Mouse (Mus musculus): Measurements from ENCODE around the gene Capn10. TPM values are rescaled to one million over a fixed set of nuclear protein-coding genes. Genes with fewer than 3 reads are reported as not detected.

The Capn10 gene
- polyA plus RNA-seq, 1 experiment from 2014 or later, result 67.7 TPM

GRCm38 (mm10) chr1:92988894-92989293 lies 54.7 kb downstream of the Capn10 start:
- H3K9ac ChIP-seq, result no peak overlapping the region
- no peak overlapping the region for H3K4me3 ChIP-seq
- ATAC-seq (replicated peaks), result no peak
- no peaks in the 10 kb centered on the region for H3K27me3 ChIP-seq (replicated peaks)
- H3K36me3 ChIP-seq (replicated peaks), result no peaks in the 10 kb centered on the region
- H3K4me2 ChIP-seq, result no peak overlapping the region
- H3K4me1 ChIP-seq, result no peaks in the 10 kb centered on the region
- 83% methylated on average over 4 of the region's 4 CpGs for WGBS
- H3K27ac ChIP-seq, result no peak overlapping the region
- H3K9me3 ChIP-seq, result no peaks in the 10 kb centered on the region

DNA sequence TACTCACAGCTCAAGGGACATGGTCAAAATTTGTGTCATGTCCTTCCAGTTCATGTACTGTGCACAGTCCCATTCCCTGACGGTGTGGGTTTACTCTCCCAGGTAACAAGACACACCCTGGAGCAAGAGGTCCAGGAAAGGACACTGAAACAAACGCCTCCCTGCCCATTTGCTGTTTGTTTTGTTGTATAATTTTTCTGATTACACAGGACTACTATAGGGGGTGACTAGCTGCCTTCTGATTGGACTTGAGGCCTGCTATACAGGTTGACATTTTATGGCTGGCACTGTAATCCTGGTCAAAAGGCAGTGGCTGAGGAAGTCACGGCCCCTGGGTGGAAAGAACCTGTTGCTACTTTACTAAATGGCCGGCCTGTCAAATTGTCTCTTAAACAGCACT lies 55.7 kb downstream of the Capn10 start:
- Histone ChIP-seq H3K9me3 (no peaks in the 10 kb centered on the region), H3K9ac (no peak overlapping the region), H3K4me2 (no peak overlapping the region), H3K27me3 (replicated peaks) (no peaks in the 10 kb centered on the region), H3K27ac (no peak overlapping the region), H3K4me1 (no peaks in the 10 kb centered on the region), H3K4me3 (no peak overlapping the region), H3K36me3 (replicated peaks) (no peaks in the 10 kb centered on the region)
- 79% methylated on average over 4 of the region's 4 CpGs for WGBS
- ATAC-seq (replicated peaks), result no peak

DNA sequence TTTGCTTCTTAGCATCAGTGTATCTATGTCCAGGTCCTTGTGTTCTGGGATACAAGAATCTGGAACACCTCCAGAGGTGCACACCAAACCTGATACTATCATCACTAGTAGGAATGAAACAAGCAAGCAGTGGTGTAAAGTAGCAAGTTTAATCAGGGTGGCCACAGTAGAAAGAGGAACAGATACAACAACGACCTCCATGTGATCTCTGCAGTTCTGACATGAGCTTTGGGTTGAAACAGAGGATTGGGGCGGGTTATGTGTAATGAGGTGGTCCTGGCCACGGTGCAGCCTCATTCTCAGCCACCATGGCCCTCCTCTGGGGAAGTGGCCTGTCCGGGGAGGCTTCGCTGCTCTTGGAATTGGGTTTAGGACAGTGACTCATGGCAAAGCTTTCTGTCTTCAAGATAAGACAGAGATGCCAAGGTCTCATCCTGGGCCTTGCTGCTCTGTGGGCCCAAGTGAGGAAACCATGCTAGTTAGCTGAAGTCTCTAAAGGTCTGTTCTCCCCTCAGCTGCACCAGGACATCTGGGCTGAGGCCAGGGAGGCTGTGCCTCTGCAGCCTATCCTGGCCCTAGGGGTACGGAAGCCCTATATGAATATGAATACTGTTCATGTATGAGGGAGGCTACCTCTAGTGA lies 58.2 kb downstream of the Capn10 start:
- ATAC-seq (replicated peaks), result no peak
- Histone ChIP-seq H3K9me3 (no peaks in the 10 kb centered on the region), H3K4me2 (no peak overlapping the region), H3K27me3 (replicated peaks) (no peaks in the 10 kb centered on the region), H3K27ac (no peak overlapping the region), H3K4me3 (no peak overlapping the region), H3K36me3 (replicated peaks) (no peaks in the 10 kb centered on the region), H3K9ac (no peak overlapping the region), H3K4me1 (no peaks in the 10 kb centered on the region)
- WGBS, result 78% methylated on average over 6 of the region's 6 CpGs

GRCm38 (mm10) chr1:92992880-92993279 lies 58.7 kb downstream of the Capn10 start:
- H3K4me3 ChIP-seq, result no peak overlapping the region
- no peak overlapping the region for H3K4me2 ChIP-seq
- no peak overlapping the region for H3K27ac ChIP-seq
- H3K9me3 ChIP-seq, result no peaks in the 10 kb centered on the region
- H3K9ac ChIP-seq, result no peak overlapping the region
- ATAC-seq (replicated peaks), result no peak
- no peaks in the 10 kb centered on the region for H3K36me3 ChIP-seq (replicated peaks)
- H3K4me1 ChIP-seq, result no peaks in the 10 kb centered on the region
- H3K27me3 ChIP-seq (replicated peaks), result no peaks in the 10 kb centered on the region
- WGBS, result 64% methylated on average over 2 of the region's 2 CpGs

Other genes starting within 250 kb of the Capn10 start
- 62.3 and 66.1 TPM in 2 replicates for gene Gpc1, start 102.7 kb upstream of the Capn10 start, polyA plus RNA-seq (2015; fragmentation: Nextera tagmentation; extraction: Ambion mirVana)
- gene Ankmy1, start 31.5 kb upstream of the Capn10 start, polyA plus RNA-seq (2015; fragmentation: Nextera tagmentation; extraction: Ambion mirVana), result 0.69 and 0.88 TPM in 2 replicates
- gene Dusp28, start 27.4 kb upstream of the Capn10 start, polyA plus RNA-seq (2015; fragmentation: Nextera tagmentation; extraction: Ambion mirVana), result 15.4 and 15.7 TPM in 2 replicates
- 32.9 and 37.1 TPM in 2 replicates for gene Rnpepl1, start 23.6 kb upstream of the Capn10 start, polyA plus RNA-seq (2015; fragmentation: Nextera tagmentation; extraction: Ambion mirVana)
- 0.30 and 0.50 TPM in 2 replicates for gene Gpr35, start 16.5 kb downstream of the Capn10 start, polyA plus RNA-seq (2015; fragmentation: Nextera tagmentation; extraction: Ambion mirVana)
- gene Aqp12, start 72.0 kb downstream of the Capn10 start, polyA plus RNA-seq (2015; fragmentation: Nextera tagmentation; extraction: Ambion mirVana), result not detected in 2 replicates
- 498 and 502 TPM in 2 replicates for gene Kif1a, start 167.6 kb downstream of the Capn10 start, polyA plus RNA-seq (2015; fragmentation: Nextera tagmentation; extraction: Ambion mirVana)
- not detected in 2 replicates for gene Agxt, start 200.9 kb downstream of the Capn10 start, polyA plus RNA-seq (2015; fragmentation: Nextera tagmentation; extraction: Ambion mirVana)
- 0.14 and 0.32 TPM in 2 replicates for gene 2310007B03Rik, start 226.6 kb downstream of the Capn10 start, polyA plus RNA-seq (2015; fragmentation: Nextera tagmentation; extraction: Ambion mirVana)
- gene Crocc2, start 234.3 kb downstream of the Capn10 start, polyA plus RNA-seq (2015; fragmentation: Nextera tagmentation; extraction: Ambion mirVana), result 0.52 and 0.54 TPM in 2 replicates